9 mouse cellular contexts compared by ENCODE assay signal in genomic region chr2:168250270-168250669, GRCm38 (mm10). TPM values are rescaled to one million over a fixed set of nuclear protein-coding genes. Genes with fewer than 3 reads are reported as not detected.
A peak's percentile ranks its signal among the peaks of the same experiment; 100 is the strongest.
DNase-seq lines count a peak whose midpoint lies in the region; ATAC-seq and TF ChIP-seq lines count a peak whose summit lies in the region.
"Had no signal": no experiment of that assay in that cellular context is flagged by ENCODE, and none has a peak within 500 bp of the region (broad histone marks: within the 10 kb centered on the region; RNA-seq: fewer than 3 reads in every experiment).

No protein-coding gene starts in this region.

- no peak overlapping the region for H3K4me3 ChIP-seq in layer of hippocampus, adult 2 months
- no peak overlapping the region for H3K4me3 ChIP-seq in lung, postnatal 0 days (ENCODE audit: low read depth, low read length)
- H3K4me3 ChIP-seq: heart, embryonic 15.5 days had no signal

- H3K4me2 ChIP-seq in lung, postnatal 0 days (replicated peaks; ENCODE audit: low read depth, low read length), result no peak overlapping the region
- H3K4me2 ChIP-seq: heart, embryonic 15.5 days had no signal

- H3K9ac ChIP-seq in lung, postnatal 0 days (replicated peaks; ENCODE audit: low read depth), result no peak overlapping the region
- H3K9ac ChIP-seq: heart, embryonic 15.5 days had no signal

- no peaks in the 10 kb centered on the region for H3K9me3 ChIP-seq in lung, postnatal 0 days (ENCODE audit: low read length)
- H3K9me3 ChIP-seq: heart, embryonic 15.5 days had no signal

- H3K4me1 ChIP-seq in lung, postnatal 0 days (ENCODE audit: insufficient read depth, low read depth, low read length), result no peaks in the 10 kb centered on the region
- H3K4me1 ChIP-seq: heart, embryonic 15.5 days had no signal

- H3K27me3 ChIP-seq in lung, postnatal 0 days (replicated peaks; ENCODE audit: insufficient read depth, low read length), result no peaks in the 10 kb centered on the region

- ATAC-seq in lung, postnatal 0 days, result peak; percentile 52; the same call in 1 of the 2 replicates

- TF ChIP-seq EP300 in lung, postnatal 0 days (IDR thresholded peaks at IDR 0.05), result no peak

- no peak overlapping the region for H3K27ac ChIP-seq in layer of hippocampus, adult 2 months
- no peak overlapping the region for H3K27ac ChIP-seq in lung, postnatal 0 days (ENCODE audit: low read length)
- H3K27ac ChIP-seq: heart, embryonic 15.5 days had no signal

- WGBS in lung, postnatal 0 days, result 15% methylated on average over 8 of the region's 8 CpGs

- TF ChIP-seq CTCF in layer of hippocampus, adult 2 months (conservative IDR thresholded peaks at IDR 0.05), result peak; percentile 93
- TF ChIP-seq CTCF in lung, postnatal 0 days (IDR thresholded peaks at IDR 0.05), result peak; percentile 96

- no peaks in the 10 kb centered on the region for H3K36me3 ChIP-seq in lung, postnatal 0 days (ENCODE audit: insufficient read depth, low read length)
- H3K36me3 ChIP-seq: heart, embryonic 15.5 days had no signal

- intact Hi-C loops in heart, postnatal 10 days (cut with DNase I), result loop anchor here (1.0 to 10.0 kb wide), 2 partner anchors 195 to 375 kb away; no protein-coding TSS in a partner anchor

- DNase-seq in CD4-positive, CD25-positive, alpha-beta regulatory T cell, adult 2 months (ENCODE audit: low read depth, low spot score), result peak; percentile 89
- peak; percentile 38 for DNase-seq in adrenal gland, adult 8-10 months
- peak; percentile 82 for DNase-seq in embryo, embryonic 11 days
- DNase-seq in heart, postnatal 10 days, result peak; percentile 80 to 93
- peak; percentile 79 to 92 for DNase-seq in layer of hippocampus, adult 2 months (ENCODE audit: low spot score in 2 of 2)
- DNase-seq in lung, postnatal 0 days (ENCODE audit: low spot score), result peak; percentile 74
- peak; percentile 72 for DNase-seq in retina, adult 2 months (ENCODE audit: low read depth, low spot score)
- DNase-seq in thymus, postnatal 25 days, result peak; percentile 79

RNA-seq across cellular contexts. Expression of gene Mocs3, which starts 19.8 kb away (rescaled TPM):
- total RNA-seq in adrenal gland, adult 8-10 months (2022), result 10 to 100 TPM; 16.2 to 18.6 (median 17.9) TPM
- 1 to 10 TPM; 6.1 to 7.4 TPM for total RNA-seq in heart, postnatal 10 days (2021)
- 10 to 100 TPM; 20.7 to 20.9 TPM for total RNA-seq in layer of hippocampus, adult 2 months (2021)
- polyA plus RNA-seq in lung, postnatal 0 days (2015; fragmentation: Nextera tagmentation; extraction: Ambion mirVana), result 5.6 and 5.9 TPM in 2 replicates

RNA-seq across cellular contexts. Expression of gene Dpm1, which starts 19.9 kb away (rescaled TPM):
- total RNA-seq in adrenal gland, adult 8-10 months (2022), result 100 to 1,000 TPM; 107 to 133 (median 132) TPM
- total RNA-seq in heart, postnatal 10 days (2021), result 10 to 100 TPM; 59.4 to 64.5 TPM
- total RNA-seq in layer of hippocampus, adult 2 months (2021), result 10 to 100 TPM; 56.9 to 69.9 TPM
- 134 and 145 TPM in 2 replicates for polyA plus RNA-seq in lung, postnatal 0 days (2015; fragmentation: Nextera tagmentation; extraction: Ambion mirVana)

RNA-seq across cellular contexts. Expression of gene Gm20716, which starts 20.1 kb away (rescaled TPM):
- 10 to 100 TPM; 25.8 to 44.4 (median 34.9) TPM for total RNA-seq in adrenal gland, adult 8-10 months (2022)
- 10 to 100 TPM; 21.0 to 24.2 TPM for total RNA-seq in heart, postnatal 10 days (2021)
- total RNA-seq in layer of hippocampus, adult 2 months (2021), result 10 to 100 TPM; 29.4 to 34.4 TPM
- 8.4 and 11.6 TPM in 2 replicates for polyA plus RNA-seq in lung, postnatal 0 days (2015; fragmentation: Nextera tagmentation; extraction: Ambion mirVana)

RNA-seq across cellular contexts. Expression of gene Kcng1, which starts 31.3 kb away (rescaled TPM):
- under 1 TPM in 1 of 4 experiments, not detected in 3; 0.08 TPM for total RNA-seq in adrenal gland, adult 8-10 months (2022)
- under 1 TPM; 0.07 to 0.36 TPM for total RNA-seq in heart, postnatal 10 days (2021)
- 10 to 100 TPM; 37.9 to 39.8 TPM for total RNA-seq in layer of hippocampus, adult 2 months (2021)
- 0.08 and 0.26 TPM in 2 replicates for polyA plus RNA-seq in lung, postnatal 0 days (2015; fragmentation: Nextera tagmentation; extraction: Ambion mirVana)

RNA-seq across cellular contexts. Expression of gene Adnp, which starts 43.4 kb away (rescaled TPM):
- total RNA-seq in adrenal gland, adult 8-10 months (2022), result 10 to 100 TPM; 49.1 to 73.9 (median 56.2) TPM
- 10 to 100 TPM; 47.0 to 53.1 TPM for total RNA-seq in heart, postnatal 10 days (2021)
- total RNA-seq in layer of hippocampus, adult 2 months (2021), result 10 to 100 TPM; 90.5 to 96.3 TPM
- 3.4 and 4.9 TPM in 2 replicates for polyA plus RNA-seq in lung, postnatal 0 days (2015; fragmentation: Nextera tagmentation; extraction: Ambion mirVana)

Comparison
In these comparisons a context has a peak if more than half of its experiments do, and no peak if none do; other contexts are left out.
1. DNase-seq: peak in every context shown above with its lines; median percentile 89 in CD4-positive, CD25-positive, alpha-beta regulatory T cell, adult 2 months; 86 in heart, postnatal 10 days; 86 in layer of hippocampus, adult 2 months; 82 in embryo, embryonic 11 days; 79 in thymus, postnatal 25 days; 74 in lung, postnatal 0 days; 72 in retina, adult 2 months; 38 in adrenal gland, adult 8-10 months.